Comparison of ENCODE assay signal across 9 mouse cellular contexts in genomic region chr5:103926398-103926797, GRCm38 (mm10). TPM values are rescaled to one million over a fixed set of nuclear protein-coding genes. Genes with fewer than 3 reads are reported as not detected.
A peak's percentile ranks its signal among the peaks of the same experiment; 100 is the strongest.
DNase-seq lines count a peak whose midpoint lies in the region; ATAC-seq and TF ChIP-seq lines count a peak whose summit lies in the region.
"Had no signal": no experiment of that assay in that cellular context is flagged by ENCODE, and none has a peak within 500 bp of the region (broad histone marks: within the 10 kb centered on the region; RNA-seq: fewer than 3 reads in every experiment).

No protein-coding gene starts in this region.

- peak; percentile 64 for TF ChIP-seq CTCF in bone marrow, adult 2 months (IDR thresholded peaks at IDR 0.05; ENCODE audit: control insufficient read depth, insufficient read depth, low read length)

- no peaks in the 10 kb centered on the region for H3K9me3 ChIP-seq in hindbrain, embryonic 10.5 days
- no peaks in the 10 kb centered on the region for H3K9me3 ChIP-seq in hindbrain, embryonic 16.5 days (ENCODE audit: control insufficient read depth, low read length)

- H3K36me3 ChIP-seq in hindbrain, embryonic 10.5 days, result no peaks in the 10 kb centered on the region
- no peaks in the 10 kb centered on the region for H3K36me3 ChIP-seq in hindbrain, embryonic 16.5 days (ENCODE audit: control insufficient read depth, insufficient read depth, low read length)

- no peak for ATAC-seq in hindbrain, embryonic 16.5 days
- peak; percentile 64 for ATAC-seq in megakaryocyte progenitor cell, adult 5-6 weeks (replicated peaks; ENCODE audit: poor library complexity)
- no peak for ATAC-seq in inflammation-experienced regulatory T-cells, adult 6 months

- no peak overlapping the region for H3K9ac ChIP-seq in hindbrain, embryonic 16.5 days (ENCODE audit: low read depth, low read length)

- DNase-seq in hindbrain, embryonic 10.5 days (ENCODE audit: low spot score), result peak; percentile 36
- peak; percentile 79 for DNase-seq in A20 (ENCODE audit: low read depth, low spot score)
- DNase-seq in urinary bladder, postnatal 4 days (ENCODE audit: low spot score in 2 of 2), result no peak
- DNase-seq in left cerebral cortex, adult 18-20 months (ENCODE audit: low spot score in 2 of 2), result no peak
- DNase-seq: heart, postnatal 14 days had no signal

- H3K27me3 ChIP-seq in hindbrain, embryonic 10.5 days (ENCODE audit: insufficient read depth, poor library complexity, severe bottlenecking), result 0 out of 2 replicates have a peak, but pooled peaks cover 6% of the 10 kb centered on the region
- H3K27me3 ChIP-seq in hindbrain, embryonic 16.5 days (replicated peaks; ENCODE audit: control insufficient read depth, insufficient read depth, low read length), result peaks cover 2% of the 10 kb centered on the region; the same call in 1 of the 2 replicates

- no peak overlapping the region for H3K4me3 ChIP-seq in hindbrain, embryonic 10.5 days
- H3K4me3 ChIP-seq in hindbrain, embryonic 16.5 days (ENCODE audit: low read length), result no peak overlapping the region
- no peak overlapping the region for H3K4me3 ChIP-seq in bone marrow, adult 2 months (replicated peaks; ENCODE audit: control insufficient read depth, low read depth, low read length)

- H3K4me2 ChIP-seq in hindbrain, embryonic 16.5 days (ENCODE audit: low read length), result no peak overlapping the region

- no peak for TF ChIP-seq POLR2A in bone marrow, adult 2 months (IDR thresholded peaks at IDR 0.05; ENCODE audit: borderline replicate concordance, control insufficient read depth, low read depth, low read length)

- WGBS in hindbrain, embryonic 10.5 days, result 62% methylated on average over 12 of the region's 12 CpGs
- WGBS in hindbrain, embryonic 16.5 days, result 71% methylated on average over 12 of the region's 12 CpGs
- WGBS in bone marrow, adult 2 months, result 73% methylated on average over 12 of the region's 12 CpGs

- no peak overlapping the region for H3K27ac ChIP-seq in hindbrain, embryonic 10.5 days
- H3K27ac ChIP-seq in hindbrain, embryonic 16.5 days (ENCODE audit: low read depth, low read length), result no peak overlapping the region
- H3K27ac ChIP-seq in bone marrow, adult 2 months (ENCODE audit: control insufficient read depth, insufficient read depth, low read depth, low read length, poor library complexity), result no peak overlapping the region

- peaks cover 5% of the 10 kb centered on the region for H3K4me1 ChIP-seq in hindbrain, embryonic 10.5 days (replicated peaks)
- H3K4me1 ChIP-seq in hindbrain, embryonic 16.5 days (ENCODE audit: control insufficient read depth, insufficient read depth, low read depth, low read length), result peaks cover 3% of the 10 kb centered on the region; the same call in 1 of the 2 replicates
- H3K4me1 ChIP-seq in bone marrow, adult 2 months (ENCODE audit: control insufficient read depth, insufficient read depth, low read length), result peaks cover 1% of the 10 kb centered on the region

RNA-seq across cellular contexts. Expression of gene Klhl8, which starts 15.3 kb away (rescaled TPM):
- polyA plus RNA-seq in hindbrain, embryonic 10.5 days (2016; fragmentation: Nextera tagmentation; extraction: Ambion mirVana), result 12.7 and 12.8 TPM in 2 replicates
- polyA plus RNA-seq in hindbrain, embryonic 16.5 days (2015; fragmentation: Nextera tagmentation; extraction: Ambion mirVana), result 40.7 and 42.5 TPM in 2 replicates
- polyA plus RNA-seq in bone marrow, adult 2 months (2011; ENCODE audit: insufficient read depth, insufficient read length, low replicate concordance, missing spikeins), result 0.95 and 1.5 TPM in 2 replicates
- total RNA-seq in megakaryocyte progenitor cell, adult 5-6 weeks (2015), result 0.71 and 2.2 TPM in 2 replicates
- 1.8 and 2.9 TPM in 2 replicates for total RNA-seq in megakaryocyte progenitor cell, adult 5-6 weeks (2017)
- total RNA-seq in left cerebral cortex, adult 18-20 months (2021), result 10 to 100 TPM; 36.0 to 39.0 TPM
- polyA plus RNA-seq in inflammation-experienced regulatory T-cells, adult 6 months (2017; shearing (Covaris generic)), result under 1 TPM; 0.19 to 0.75 (median 0.49) TPM

RNA-seq across cellular contexts. Expression of gene Hsd17b13, which starts 50.8 kb away (rescaled TPM):
- not detected in 2 replicates for polyA plus RNA-seq in hindbrain, embryonic 10.5 days (2016; fragmentation: Nextera tagmentation; extraction: Ambion mirVana)
- not detected in 2 replicates for polyA plus RNA-seq in hindbrain, embryonic 16.5 days (2015; fragmentation: Nextera tagmentation; extraction: Ambion mirVana)
- not detected in 2 replicates for polyA plus RNA-seq in bone marrow, adult 2 months (2011; ENCODE audit: insufficient read depth, insufficient read length, low replicate concordance, missing spikeins)
- total RNA-seq in megakaryocyte progenitor cell, adult 5-6 weeks (2015), result not detected in 2 replicates
- 0.12 TPM in 1 of 2 replicates, not detected in the other for total RNA-seq in megakaryocyte progenitor cell, adult 5-6 weeks (2017)
- total RNA-seq in left cerebral cortex, adult 18-20 months (2021), result under 1 TPM; 0.30 to 0.44 TPM
- not detected for polyA plus RNA-seq in inflammation-experienced regulatory T-cells, adult 6 months (2017; shearing (Covaris generic))
- total RNA-seq: heart, postnatal 14 days had no signal

Comparison
In these comparisons a context has a peak if more than half of its experiments do, and no peak if none do; other contexts are left out.
1. DNase-seq: peak in hindbrain, embryonic 10.5 days (single experiment) and A20 (single experiment); none in urinary bladder, postnatal 4 days (0 of 2) and left cerebral cortex, adult 18-20 months (0 of 2).